Mouse (Mus musculus): ENCODE data around the gene Trim71.

GRCm38 (mm10) chr9:114568682-114569474, 4.7 kb upstream of the Trim71 start:
- TF ChIP-seq CTCF (IDR thresholded peaks at IDR 0.05; ENCODE audit: low read depth) (no peak), EP300 (IDR thresholded peaks at IDR 0.05; ENCODE audit: low read depth) (no peak)

Measured in liver, postnatal 0 days (tissue).